Comparison of ENCODE assay signal across 25 mouse cellular contexts in genomic region chr12:52739326-52739725, GRCm38 (mm10). TPM values are rescaled to one million over a fixed set of nuclear protein-coding genes. Genes with fewer than 3 reads are reported as not detected.
DNase-seq lines count a peak whose midpoint lies in the region; ATAC-seq and TF ChIP-seq lines count a peak whose summit lies in the region.
"Had no signal": no experiment of that assay in that cellular context is flagged by ENCODE, and none has a peak within 500 bp of the region (broad histone marks: within the 10 kb centered on the region; RNA-seq: fewer than 3 reads in every experiment).

No protein-coding gene starts in this region.

- H3K27ac ChIP-seq in kidney, postnatal 0 days = no peak overlapping the region
- no peak overlapping the region for H3K27ac ChIP-seq in kidney, embryonic 14.5 days (ENCODE audit: low read depth, low read length)
- H3K27ac ChIP-seq: embryonic facial prominence, embryonic 15.5 days; forebrain, embryonic 12.5 days; forebrain, embryonic 15.5 days; hindbrain, embryonic 10.5 days; hindbrain, embryonic 13.5 days; intestine, embryonic 15.5 days had no signal

- H3K9me3 ChIP-seq in kidney, postnatal 0 days (replicated peaks; ENCODE audit: low read length) = no peaks in the 10 kb centered on the region
- no peaks in the 10 kb centered on the region for H3K9me3 ChIP-seq in kidney, embryonic 14.5 days (ENCODE audit: control insufficient read depth, low read length)
- H3K9me3 ChIP-seq: embryonic facial prominence, embryonic 15.5 days; forebrain, embryonic 12.5 days; hindbrain, embryonic 10.5 days; hindbrain, embryonic 13.5 days; intestine, embryonic 15.5 days had no signal

- no peaks in the 10 kb centered on the region for H3K36me3 ChIP-seq in kidney, postnatal 0 days (ENCODE audit: insufficient read depth, low read length)
- H3K36me3 ChIP-seq in kidney, embryonic 14.5 days (ENCODE audit: control insufficient read depth, insufficient read depth, low read length) = no peaks in the 10 kb centered on the region
- H3K36me3 ChIP-seq: embryonic facial prominence, embryonic 15.5 days; intestine, embryonic 15.5 days had no signal

- DNase-seq in adrenal gland, postnatal 14 days = peak; percentile 10
- no peak for DNase-seq in adrenal gland, postnatal 10 days
- peak; percentile 38 for DNase-seq in kidney, postnatal 0 days (ENCODE audit: low spot score)
- peak; percentile 34 for DNase-seq in fat pad, adult 2 months (ENCODE audit: extremely low read depth, low read depth, low spot score)
- no peak for DNase-seq in cerebellum, adult 9-10 months
- DNase-seq in testis, postnatal 10 days (ENCODE audit: low spot score) = no peak
- DNase-seq: cerebellum, adult 11 months; cerebellum, adult 2 months; cerebellum, postnatal 10 days; cerebellum, postnatal 36 days; embryo, embryonic 11 days; gastrocnemius, postnatal 25 days; kidney, adult 11 months had no signal

- 18% methylated on average over 3 of the region's 3 CpGs for WGBS in kidney, postnatal 0 days
- 34% methylated on average over 3 of the region's 3 CpGs for WGBS in kidney, embryonic 14.5 days

- no peak overlapping the region for H3K4me2 ChIP-seq in kidney, postnatal 0 days (ENCODE audit: low read length)
- H3K4me2 ChIP-seq in kidney, embryonic 14.5 days (replicated peaks; ENCODE audit: low read depth, low read length) = no peak overlapping the region
- H3K4me2 ChIP-seq: embryonic facial prominence, embryonic 15.5 days; forebrain, embryonic 12.5 days; forebrain, embryonic 15.5 days; heart, embryonic 11.5 days; hindbrain, embryonic 13.5 days; intestine, embryonic 15.5 days had no signal

- TF ChIP-seq CTCF in kidney, postnatal 0 days (IDR thresholded peaks at IDR 0.05; ENCODE audit: low read depth) = no peak

- H3K4me1 ChIP-seq in kidney, postnatal 0 days (replicated peaks; ENCODE audit: insufficient read depth, low read length) = no peaks in the 10 kb centered on the region
- no peaks in the 10 kb centered on the region for H3K4me1 ChIP-seq in kidney, embryonic 14.5 days (ENCODE audit: control insufficient read depth, insufficient read depth, low read length)
- H3K4me1 ChIP-seq: embryonic facial prominence, embryonic 15.5 days; forebrain, embryonic 12.5 days; forebrain, embryonic 15.5 days; hindbrain, embryonic 13.5 days; intestine, embryonic 15.5 days had no signal

- H3K4me3 ChIP-seq in kidney, postnatal 0 days (replicated peaks; ENCODE audit: low read depth, low read length) = no peak overlapping the region
- no peak overlapping the region for H3K4me3 ChIP-seq in kidney, embryonic 14.5 days (ENCODE audit: low read length)
- H3K4me3 ChIP-seq: embryonic facial prominence, embryonic 15.5 days; forebrain, embryonic 12.5 days; forebrain, embryonic 15.5 days; hindbrain, embryonic 10.5 days; hindbrain, embryonic 13.5 days; intestine, embryonic 15.5 days had no signal

- ATAC-seq in kidney, postnatal 0 days (replicated peaks; ENCODE audit: low FRiP score, low read depth) = no peak
- ATAC-seq in kidney, embryonic 14.5 days (ENCODE audit: low FRiP score, low TSS enrichment) = no peak
- ATAC-seq: activated CD4-positive, CD25-positive, alpha-beta regulatory T cell, adult 4 months; CD4-positive, CD25-positive, alpha-beta regulatory T cell, adult 4 months; forebrain, embryonic 15.5 days; hindbrain, embryonic 16.5 days; intestine, embryonic 15.5 days had no signal

- H3K27me3 ChIP-seq in kidney, postnatal 0 days (ENCODE audit: insufficient read depth, low read length) = no peaks in the 10 kb centered on the region
- no peaks in the 10 kb centered on the region for H3K27me3 ChIP-seq in kidney, embryonic 14.5 days (ENCODE audit: control insufficient read depth, insufficient read depth, low read length)
- H3K27me3 ChIP-seq: embryonic facial prominence, embryonic 15.5 days; forebrain, embryonic 12.5 days; forebrain, embryonic 15.5 days; hindbrain, embryonic 13.5 days; intestine, embryonic 15.5 days had no signal

- H3K9ac ChIP-seq in kidney, postnatal 0 days (ENCODE audit: low read depth, low read length) = no peak overlapping the region
- no peak overlapping the region for H3K9ac ChIP-seq in kidney, embryonic 14.5 days (ENCODE audit: low read depth, low read length)
- H3K9ac ChIP-seq: embryonic facial prominence, embryonic 15.5 days; forebrain, embryonic 12.5 days; forebrain, embryonic 15.5 days; hindbrain, embryonic 13.5 days; intestine, embryonic 15.5 days had no signal

RNA-seq across cellular contexts. Expression of gene Akap6, which starts 40.1 kb away (rescaled TPM):
- 2.2 and 3.7 TPM in 2 replicates for total RNA-seq in adrenal gland, postnatal 14 days (2021)
- 10 to 100 TPM in 1 of 2 experiments, 1 to 10 TPM in 1; 4.2 to 11.6 TPM for total RNA-seq in adrenal gland, postnatal 10 days (2021)
- 0.11 and 0.15 TPM in 2 replicates for polyA plus RNA-seq in kidney, postnatal 0 days (2015; fragmentation: Nextera tagmentation; extraction: Ambion mirVana)
- 0.04 and 0.18 TPM in 2 replicates for polyA plus RNA-seq in kidney, embryonic 14.5 days (2014; fragmentation: Nextera tagmentation; extraction: Ambion mirVana)
- total RNA-seq: MEL had no signal

Comparison
In these comparisons a context has a peak if more than half of its experiments do, and no peak if none do; other contexts are left out.
1. DNase-seq: peak in adrenal gland, postnatal 14 days (single experiment), kidney, postnatal 0 days (single experiment) and fat pad, adult 2 months (single experiment); none in adrenal gland, postnatal 10 days (single experiment), cerebellum, adult 9-10 months (single experiment) and testis, postnatal 10 days (single experiment).